In the genomic region with DNA sequence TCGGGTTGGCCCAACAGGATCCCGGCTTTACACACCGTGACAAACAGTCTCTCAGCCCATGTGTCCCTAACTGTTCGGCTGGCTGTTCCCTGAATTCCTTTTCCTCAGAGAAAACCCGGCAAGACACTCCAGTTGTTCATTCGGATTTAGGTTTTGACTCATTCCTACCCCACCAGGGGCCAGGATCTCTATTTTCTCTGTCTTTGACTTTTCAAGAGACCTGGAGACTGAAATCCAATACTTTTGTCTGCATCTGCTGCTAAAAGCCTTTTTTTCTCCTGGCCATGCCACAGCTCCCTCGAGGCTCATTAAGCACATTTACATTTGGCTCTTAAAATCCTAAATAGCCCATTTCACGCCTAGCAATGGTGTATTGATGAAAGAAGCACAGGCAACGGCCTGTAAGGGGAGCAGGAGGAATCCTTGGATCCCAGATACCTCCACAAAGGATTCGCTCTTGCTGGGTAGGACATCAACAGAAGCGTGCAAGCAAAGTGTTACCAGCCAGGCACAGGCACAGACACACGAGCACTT, we compare ENCODE assay signal across 12 mouse cellular contexts.
A peak's percentile ranks its signal among the peaks of the same experiment; 100 is the strongest.
DNase-seq lines count a peak whose midpoint lies in the region; ATAC-seq lines count a peak whose summit lies in the region.
"Had no signal": no experiment of that assay in that cellular context is flagged by ENCODE, and none has a peak within 500 bp of the region (broad histone marks: within the 10 kb centered on the region; RNA-seq: fewer than 3 reads in every experiment).

No protein-coding gene starts in this region.

- H3K9me3 ChIP-seq in hindbrain, embryonic 10.5 days: no peaks in the 10 kb centered on the region
- no peaks in the 10 kb centered on the region for H3K9me3 ChIP-seq in midbrain, embryonic 12.5 days
- H3K9me3 ChIP-seq: liver, embryonic 13.5 days had no signal

- H3K4me1 ChIP-seq in hindbrain, embryonic 10.5 days (replicated peaks): peaks cover 21% of the 10 kb centered on the region
- peaks cover 15% of the 10 kb centered on the region for H3K4me1 ChIP-seq in midbrain, embryonic 12.5 days
- H3K4me1 ChIP-seq: liver, embryonic 13.5 days had no signal

- no peak overlapping the region for H3K9ac ChIP-seq in midbrain, embryonic 12.5 days (replicated peaks)
- H3K9ac ChIP-seq: liver, embryonic 13.5 days had no signal

- peak overlapping the region; percentile 83 for H3K27ac ChIP-seq in hindbrain, embryonic 10.5 days
- H3K27ac ChIP-seq in midbrain, embryonic 12.5 days (replicated peaks): peak overlapping the region; percentile 54
- H3K27ac ChIP-seq: liver, embryonic 13.5 days had no signal

- intact Hi-C loops in heart, postnatal 14 days (cut with DNase I): no loop called here

- WGBS in hindbrain, embryonic 10.5 days: 9% methylated on average over 12 of the region's 12 CpGs
- 8% methylated on average over 12 of the region's 12 CpGs for WGBS in midbrain, embryonic 12.5 days

- DNase-seq in R1 (ENCODE audit: low read depth, low spot score): peak; percentile 22
- peak; percentile 64 for DNase-seq in embryo, embryonic 9.5 days (ENCODE audit: extremely low spot score)
- peak; percentile 49 for DNase-seq in hindbrain, embryonic 10.5 days (ENCODE audit: low spot score)
- DNase-seq in adrenal gland, postnatal 36 days: no peak
- no peak for DNase-seq in heart, postnatal 14 days
- no peak for DNase-seq in heart, adult 18-20 months
- no peak for DNase-seq in right cerebral cortex, adult 18-20 months
- DNase-seq: cerebellum, adult 9-11 months; kidney, adult 11 months; liver, embryonic 13.5 days; right cerebral cortex, postnatal 14 days had no signal

- peak; percentile 83 for ATAC-seq in midbrain, embryonic 12.5 days (ENCODE audit: low FRiP score, low read depth)

- H3K4me3 ChIP-seq in hindbrain, embryonic 10.5 days: peak overlapping the region; percentile 2; the same call in 1 of the 2 replicates
- no peak overlapping the region for H3K4me3 ChIP-seq in midbrain, embryonic 12.5 days
- H3K4me3 ChIP-seq: liver, embryonic 13.5 days had no signal

- no peaks in the 10 kb centered on the region for H3K36me3 ChIP-seq in hindbrain, embryonic 10.5 days
- no peaks in the 10 kb centered on the region for H3K36me3 ChIP-seq in midbrain, embryonic 12.5 days
- H3K36me3 ChIP-seq: liver, embryonic 13.5 days had no signal

- H3K27me3 ChIP-seq in hindbrain, embryonic 10.5 days (ENCODE audit: insufficient read depth, poor library complexity, severe bottlenecking): no peaks in the 10 kb centered on the region; the same call in 1 of the 2 replicates
- peaks cover 3% of the 10 kb centered on the region; the same call in 1 of the 2 replicates for H3K27me3 ChIP-seq in midbrain, embryonic 12.5 days
- H3K27me3 ChIP-seq: liver, embryonic 13.5 days had no signal

- peak overlapping the region; percentile 2; the same call in 1 of the 2 replicates for H3K4me2 ChIP-seq in midbrain, embryonic 12.5 days (replicated peaks)
- H3K4me2 ChIP-seq: liver, embryonic 13.5 days had no signal

Comparison
In these comparisons a context has a peak if more than half of its experiments do, and no peak if none do; other contexts are left out.
1. DNase-seq: peak in R1 (single experiment), embryo, embryonic 9.5 days (single experiment) and hindbrain, embryonic 10.5 days (single experiment); none in adrenal gland, postnatal 36 days (0 of 2), heart, postnatal 14 days (0 of 2), heart, adult 18-20 months (0 of 2) and right cerebral cortex, adult 18-20 months (single experiment).